Mouse (Mus musculus) c-Kit-positive CD71-positive TER-119-negative erythroid progenitor cells, embryonic 14.5 days (primary cell): ENCODE measurements at regions not wholly inside any gene's neighbourhood (a gene's known extent, or its start where the extent isn't known, plus 50 kb on each side); places are given as distances from the start of the nearest gene placed in this dataset.
"Not testable (repeated sequence)": the region's sequence is repeated elsewhere in the genome, so short reads cannot be mapped to it uniquely, and the experiment has no call there.

Source experiments
- DNase-seq: peaks from one replicate; pipeline ENCODE4 v3.0.0-alpha.2; 2013; ENCODE audit warnings: low read depth

- no peak for DNase-seq
Measured at GRCm38 (mm10) chr10:68961376-68961775, 189.9 kb upstream of the Rhobtb1 start.

- no peak for DNase-seq
Measured at GRCm38 (mm10) chr10:68963090-68963489, 188.1 kb upstream of the Rhobtb1 start.

GRCm38 (mm10) chr10:68965271-68965670 is 186.0 kb upstream of the Rhobtb1 start:
- no peak for DNase-seq

GRCm38 (mm10) chr10:68967976-68968968 is 183.0 kb upstream of the Rhobtb1 start:
- DNase-seq = no peak

- no peak for DNase-seq
Measured at GRCm38 (mm10) chr10:68970521-68970920, 180.7 kb upstream of the Rhobtb1 start.

- no peak for DNase-seq
Measured at GRCm38 (mm10) chr10:68974771-68975170, 176.5 kb upstream of the Rhobtb1 start.

GRCm38 (mm10) chr10:68976443-68977025 is 174.7 kb upstream of the Rhobtb1 start:
- DNase-seq = no peak

GRCm38 (mm10) chr10:68978115-68978514 is 173.1 kb upstream of the Rhobtb1 start:
- peak; percentile 1 for DNase-seq

GRCm38 (mm10) chr10:68979949-68980348 is 171.3 kb upstream of the Rhobtb1 start:
- DNase-seq = no peak

- DNase-seq = no peak
Measured at GRCm38 (mm10) chr10:68982288-68982687, 168.9 kb upstream of the Rhobtb1 start.

- DNase-seq = no peak
Measured at GRCm38 (mm10) chr10:68990584-68990983, 160.7 kb upstream of the Rhobtb1 start.

GRCm38 (mm10) chr10:68999610-69000009 is 151.6 kb upstream of the Rhobtb1 start:
- DNase-seq = no peak

- no peak for DNase-seq
Measured at GRCm38 (mm10) chr10:69001654-69002435, 149.4 kb upstream of the Rhobtb1 start.

GRCm38 (mm10) chr10:69005199-69005872 is 145.9 kb upstream of the Rhobtb1 start:
- peak; percentile 4 for DNase-seq

GRCm38 (mm10) chr10:69008679-69009078 is 142.6 kb upstream of the Rhobtb1 start:
- not testable (repeated sequence) for DNase-seq

GRCm38 (mm10) chr10:69020811-69021743 is 130.2 kb upstream of the Rhobtb1 start:
- DNase-seq = no peak

GRCm38 (mm10) chr10:69033410-69033809 is 117.8 kb upstream of the Rhobtb1 start:
- no peak for DNase-seq

GRCm38 (mm10) chr10:69034390-69035120 is 116.7 kb upstream of the Rhobtb1 start:
- DNase-seq = no peak

- not testable (repeated sequence) for DNase-seq
Measured at GRCm38 (mm10) chr10:69035536-69035935, 115.7 kb upstream of the Rhobtb1 start.

GRCm38 (mm10) chr10:69036096-69036495 is 115.1 kb upstream of the Rhobtb1 start:
- DNase-seq = no peak
